In genomic region chr5:75784998-75785593, GRCm38 (mm10) we compare ENCODE assay signal across 14 mouse cellular contexts.
"Had no signal": no experiment of that assay in that cellular context is flagged by ENCODE, and none has a peak within 500 bp of the region (broad histone marks: within the 10 kb centered on the region; RNA-seq: fewer than 3 reads in every experiment).

No protein-coding gene starts in this region.

- H3K9me3 ChIP-seq: limb, embryonic 12.5 days; megakaryocyte, embryonic 14.5 days; midbrain, embryonic 12.5 days had no signal

- H3K9ac ChIP-seq: limb, embryonic 12.5 days; liver, embryonic 14.5 days; midbrain, embryonic 12.5 days had no signal

- H3K36me3 ChIP-seq: limb, embryonic 12.5 days; midbrain, embryonic 12.5 days had no signal

- H3K27ac ChIP-seq: kidney, postnatal 0 days; limb, embryonic 12.5 days; liver, embryonic 14.5 days; macrophage; midbrain, embryonic 12.5 days had no signal

- H3K4me2 ChIP-seq: limb, embryonic 12.5 days; midbrain, embryonic 12.5 days had no signal

- H3K27me3 ChIP-seq: limb, embryonic 12.5 days; megakaryocyte, embryonic 14.5 days; midbrain, embryonic 12.5 days had no signal

- H3K4me1 ChIP-seq: limb, embryonic 12.5 days had no signal

- DNase-seq: kidney, adult 11 months; kidney, adult 9 months; kidney, postnatal 36 days; layer of hippocampus, adult 9-11 months; layer of hippocampus, postnatal 36 days; liver; right cerebral cortex, postnatal 14 days; thymus, postnatal 4 days had no signal

- H3K4me3 ChIP-seq: limb, embryonic 12.5 days; megakaryocyte, embryonic 14.5 days; midbrain, embryonic 12.5 days had no signal
